Mouse (Mus musculus) urinary bladder, postnatal 4 days (tissue): ENCODE results near the gene Timp4.

Source experiments
- DNase-seq, 2 experiments: peaks; one replicate each; pipeline ENCODE4 v3.0.0; 2021 to 2022; ENCODE audit warnings: low spot score in 2 of 2

Timp4 gene

GRCm38 (mm10) chr6:115252099-115252873 lies at the start of gene Timp4:
Gene Timp4 (minus strand): TSS chr6:115252205.
- DNase-seq, result no peak

- DNase-seq, result peak in 1 of 2 experiments; percentile 44
Measured at GRCm38 (mm10) chr6:115293877-115294276, 41.9 kb upstream of the Timp4 start.

- DNase-seq, result peak in 1 of 2 experiments; percentile 26
Measured at GRCm38 (mm10) chr6:115292621-115293020, 40.6 kb upstream of the Timp4 start.

- peak in 1 of 2 experiments; percentile 22 for DNase-seq
Measured at GRCm38 (mm10) chr6:115291823-115292222, 39.8 kb upstream of the Timp4 start.

GRCm38 (mm10) chr6:115291068-115291467 lies 39.1 kb upstream of the Timp4 start:
- peak in 1 of 2 experiments; percentile 28 for DNase-seq

GRCm38 (mm10) chr6:115290561-115290960 lies 38.6 kb upstream of the Timp4 start:
- DNase-seq, result no peak

GRCm38 (mm10) chr6:115288223-115288622 lies 36.2 kb upstream of the Timp4 start:
- no peak for DNase-seq

- peak in 1 of 2 experiments; percentile 20 for DNase-seq
Measured at GRCm38 (mm10) chr6:115286441-115286840, 34.4 kb upstream of the Timp4 start.

GRCm38 (mm10) chr6:115284153-115284552 lies 32.1 kb upstream of the Timp4 start:
- DNase-seq, result peak in 1 of 2 experiments; percentile 12

GRCm38 (mm10) chr6:115279639-115280038 lies 27.6 kb upstream of the Timp4 start:
- peak in 1 of 2 experiments; percentile 33 for DNase-seq

- no peak for DNase-seq
Measured at GRCm38 (mm10) chr6:115278086-115278485, 26.1 kb upstream of the Timp4 start.

GRCm38 (mm10) chr6:115275116-115275815 lies 23.3 kb upstream of the Timp4 start:
- no peak for DNase-seq

GRCm38 (mm10) chr6:115274705-115275104 lies 22.7 kb upstream of the Timp4 start:
- no peak for DNase-seq

GRCm38 (mm10) chr6:115273346-115273745 lies 21.3 kb upstream of the Timp4 start:
- no peak for DNase-seq

GRCm38 (mm10) chr6:115271866-115272271 lies 19.9 kb upstream of the Timp4 start:
- peak in 1 of 2 experiments; percentile 39 for DNase-seq

- DNase-seq, result no peak
Measured at GRCm38 (mm10) chr6:115271326-115271725, 19.3 kb upstream of the Timp4 start.

GRCm38 (mm10) chr6:115270085-115270484 lies 18.1 kb upstream of the Timp4 start:
- DNase-seq, result no peak

GRCm38 (mm10) chr6:115269561-115269960 lies 17.6 kb upstream of the Timp4 start:
- no peak for DNase-seq

GRCm38 (mm10) chr6:115268551-115269385 lies 16.8 kb upstream of the Timp4 start:
- DNase-seq, result no peak

GRCm38 (mm10) chr6:115267916-115268315 lies 15.9 kb upstream of the Timp4 start:
- peak; percentile 43 to 67 for DNase-seq

- no peak for DNase-seq
Measured at GRCm38 (mm10) chr6:115266791-115267190, 14.8 kb upstream of the Timp4 start.

- no peak for DNase-seq
Measured at GRCm38 (mm10) chr6:115260507-115260906, 8.5 kb upstream of the Timp4 start.
